Mouse (Mus musculus) embryo, embryonic 10.5 days (tissue): ENCODE measurements around the gene Ncs1.

Experiments
- DNase-seq: peaks from one replicate; pipeline ENCODE4 v3.0.0-alpha.2; 2015; ENCODE audit warnings: low spot score

Gene Ncs1

DNA sequence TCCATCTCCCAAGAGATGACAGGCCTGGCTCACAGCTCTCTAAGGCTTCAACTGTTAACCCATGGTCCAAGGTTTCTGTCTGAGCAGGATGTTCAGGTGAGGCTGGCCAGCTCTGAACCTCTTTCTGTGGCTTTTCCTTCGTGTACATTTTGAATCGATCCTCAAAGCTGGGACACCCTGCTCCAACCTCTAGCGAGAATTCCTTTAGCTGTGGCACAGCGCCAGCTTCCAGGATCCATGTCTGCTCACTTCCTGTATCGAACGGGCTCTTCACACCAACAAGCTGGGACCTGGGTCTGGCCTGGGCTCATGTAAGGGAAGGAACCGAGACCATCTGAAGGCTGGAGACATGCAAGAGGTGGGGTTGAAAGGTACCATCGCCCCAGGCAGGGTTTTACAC is 1.4 kb upstream of the Ncs1 start:
- no peak for DNase-seq

DNA sequence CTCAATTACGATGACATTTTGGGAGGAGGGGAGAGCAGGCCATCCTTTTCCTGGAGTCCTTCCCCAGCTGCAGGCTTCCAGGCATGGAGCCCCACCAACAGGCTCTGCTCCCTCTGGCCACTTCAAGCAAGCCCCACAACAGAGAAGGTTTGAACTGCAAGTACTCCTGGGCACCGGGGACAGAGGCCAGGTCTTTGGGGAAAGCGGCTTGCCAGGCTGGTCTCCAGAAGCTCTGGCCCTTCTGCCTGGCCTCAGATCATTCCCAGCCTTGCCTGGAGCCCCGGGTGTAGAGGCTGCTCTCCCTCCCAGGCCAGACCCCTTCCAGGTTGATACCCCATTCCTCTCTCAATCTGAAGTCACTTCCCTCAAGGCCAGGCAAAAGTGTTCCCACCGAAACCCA is 572 bp upstream of the Ncs1 start:
- DNase-seq, result no peak

DNA sequence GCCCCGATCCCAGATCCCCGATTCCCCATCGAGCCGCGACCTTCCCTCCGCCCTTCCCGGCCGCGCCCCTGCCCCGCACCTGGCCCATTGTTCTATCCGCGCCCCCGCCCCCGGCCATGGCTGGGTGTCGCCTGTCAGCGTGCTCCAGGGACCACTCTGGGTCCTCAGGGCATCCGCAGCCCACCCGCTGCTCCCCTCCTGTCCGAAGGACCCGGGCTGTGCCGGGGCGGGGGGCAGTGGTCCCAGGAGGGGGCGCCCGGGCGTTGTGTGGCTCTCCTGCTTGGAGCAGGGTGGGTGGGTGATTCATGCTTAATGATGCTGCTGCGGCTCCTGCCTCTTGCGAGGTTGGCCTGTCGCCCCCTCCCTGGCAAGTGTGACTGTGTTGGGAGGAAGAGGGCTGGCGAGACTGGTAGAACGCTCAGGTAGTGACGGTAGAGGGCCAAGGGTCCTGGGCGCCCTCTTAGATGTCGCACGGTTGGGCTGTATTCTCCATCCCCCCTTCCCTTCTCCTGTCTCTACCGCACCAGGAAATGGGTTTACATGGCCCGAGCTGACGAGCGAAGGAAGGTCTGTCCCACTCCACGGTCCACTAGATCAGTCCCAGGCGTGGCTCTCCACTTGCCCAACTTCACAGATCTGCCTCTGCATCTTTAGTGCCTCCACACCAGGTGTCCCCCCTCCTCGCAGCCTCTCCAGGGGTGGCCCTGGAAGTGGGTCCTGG is 788 bp downstream of the Ncs1 start:
- peak; percentile 61 for DNase-seq

DNA sequence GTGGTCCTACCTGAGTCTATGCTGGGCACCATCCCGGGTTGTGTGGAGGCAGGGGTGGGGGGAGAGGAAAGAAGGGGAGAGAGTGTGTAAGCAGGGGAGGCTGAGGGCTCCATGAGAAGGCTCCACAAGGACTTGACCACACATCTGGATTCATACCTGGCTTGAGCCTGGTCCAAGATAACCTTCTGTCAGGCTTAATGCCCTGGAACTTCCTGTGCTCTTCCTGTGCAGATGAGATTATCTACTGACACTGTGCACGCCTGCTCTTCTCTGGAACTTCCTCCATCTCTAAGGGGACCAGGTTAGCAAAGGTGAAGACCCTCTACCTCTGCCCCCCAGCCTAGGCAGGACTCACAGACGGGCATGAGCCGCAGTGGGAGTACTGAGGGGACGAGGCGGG is 3.2 kb downstream of the Ncs1 start:
- no peak for DNase-seq

DNA sequence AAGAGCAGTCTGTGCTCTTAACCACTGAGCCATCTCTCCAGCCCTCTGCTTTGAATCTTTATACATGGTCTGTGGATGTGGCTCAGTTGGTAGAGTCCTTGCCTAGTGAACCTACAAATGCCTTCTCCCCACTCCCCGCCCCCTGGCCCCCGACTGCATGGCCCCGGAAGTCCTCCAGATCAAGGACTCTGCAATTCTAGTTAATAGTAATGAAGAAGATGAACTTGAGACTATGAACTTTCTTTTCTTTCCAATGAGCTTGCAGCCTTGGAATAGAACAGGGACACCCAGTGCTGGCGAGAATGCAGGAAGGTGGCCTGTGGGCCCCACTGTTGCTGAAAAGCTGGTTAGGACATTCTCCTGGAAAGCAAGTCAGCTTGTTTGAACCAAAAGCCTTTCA is 6.5 kb downstream of the Ncs1 start:
- DNase-seq, result no peak

DNA sequence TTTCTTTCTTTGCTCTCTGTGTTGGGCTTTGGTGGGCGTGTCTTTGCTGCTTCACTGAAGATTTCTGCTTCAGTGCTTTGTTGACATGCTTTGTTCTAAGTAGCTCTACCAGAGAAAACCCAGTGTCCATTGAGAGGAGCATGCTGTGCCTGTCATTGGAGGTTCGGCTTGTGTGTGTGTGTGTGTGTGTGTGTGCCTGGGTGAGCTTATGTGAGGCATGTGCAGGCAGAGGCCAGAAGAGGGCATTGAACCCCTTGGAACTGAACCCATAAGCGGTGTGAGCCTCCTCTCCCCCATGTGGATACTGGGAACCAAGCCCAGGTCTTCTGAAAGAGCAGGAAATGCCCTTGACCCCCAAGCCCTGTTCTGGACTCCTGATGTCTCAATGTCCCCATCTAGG is 7.8 kb downstream of the Ncs1 start:
- DNase-seq, result peak; percentile 42

DNA sequence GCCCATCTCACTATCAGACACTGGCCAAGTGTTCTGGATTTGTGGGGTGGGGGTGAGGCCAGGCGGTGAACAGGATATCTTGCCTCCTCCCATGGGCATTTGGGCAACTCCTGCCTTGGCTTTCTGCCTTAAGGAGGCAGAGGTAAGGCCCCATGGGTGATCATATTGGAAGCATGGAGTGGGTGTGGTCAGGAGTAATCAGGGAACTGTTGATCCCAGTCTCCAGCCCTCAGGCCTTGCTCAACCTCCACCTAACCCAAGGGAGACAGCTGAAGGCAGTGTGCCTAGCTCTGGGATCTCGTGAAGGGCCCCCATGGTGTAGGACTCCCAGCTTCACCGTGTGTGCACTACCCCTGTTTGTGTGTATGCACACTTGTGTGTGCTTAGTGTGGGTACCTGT is 9.2 kb downstream of the Ncs1 start:
- no peak for DNase-seq

DNA sequence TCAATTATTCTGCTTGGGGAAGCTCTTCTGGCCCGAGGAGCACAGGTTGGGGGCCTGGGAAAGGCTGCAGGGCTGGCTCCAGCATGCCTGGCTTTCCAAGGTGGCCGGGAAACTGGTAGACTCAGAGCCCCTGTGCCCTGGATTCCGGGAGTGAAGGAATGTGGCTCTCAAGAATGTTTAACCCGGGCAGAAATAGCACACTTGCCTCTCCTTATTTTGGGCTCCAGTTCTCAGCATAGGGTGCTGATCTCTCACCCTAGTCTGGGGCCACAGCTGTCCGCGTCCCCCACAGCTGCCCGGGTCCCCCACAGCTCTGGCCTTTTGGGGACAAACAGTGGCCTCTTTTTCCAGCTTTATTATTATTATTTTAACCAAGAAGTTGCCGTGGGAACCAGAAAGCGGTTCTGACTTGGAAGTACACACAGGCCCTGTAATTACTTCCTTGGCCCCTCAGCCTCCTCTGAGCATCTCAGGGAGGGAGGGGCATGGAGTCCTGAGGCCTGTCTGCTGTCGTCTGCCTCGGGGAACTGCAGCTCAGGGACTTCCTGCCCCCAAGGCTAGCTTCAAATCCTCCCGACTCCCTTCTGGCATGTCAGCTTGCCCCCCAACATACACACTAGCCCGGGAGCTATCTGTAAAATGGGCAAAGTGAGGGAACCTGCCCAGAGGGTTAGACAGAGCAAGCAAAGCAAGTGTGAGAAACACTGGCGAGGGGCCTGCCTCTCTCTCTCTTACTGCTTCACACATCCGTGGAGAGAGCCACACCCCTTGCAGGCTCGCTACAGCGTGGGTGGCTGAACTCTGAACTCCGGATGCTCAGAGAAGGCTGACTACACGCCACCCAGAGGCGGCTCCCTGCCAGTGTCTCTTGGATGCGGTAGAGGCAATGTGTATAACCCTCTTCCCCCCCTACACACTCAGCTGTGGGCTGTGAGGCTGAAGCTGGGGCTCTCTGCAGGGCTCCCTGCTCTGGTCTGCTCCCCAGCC is 10.6 kb downstream of the Ncs1 start:
- DNase-seq, result peak; percentile 77

DNA sequence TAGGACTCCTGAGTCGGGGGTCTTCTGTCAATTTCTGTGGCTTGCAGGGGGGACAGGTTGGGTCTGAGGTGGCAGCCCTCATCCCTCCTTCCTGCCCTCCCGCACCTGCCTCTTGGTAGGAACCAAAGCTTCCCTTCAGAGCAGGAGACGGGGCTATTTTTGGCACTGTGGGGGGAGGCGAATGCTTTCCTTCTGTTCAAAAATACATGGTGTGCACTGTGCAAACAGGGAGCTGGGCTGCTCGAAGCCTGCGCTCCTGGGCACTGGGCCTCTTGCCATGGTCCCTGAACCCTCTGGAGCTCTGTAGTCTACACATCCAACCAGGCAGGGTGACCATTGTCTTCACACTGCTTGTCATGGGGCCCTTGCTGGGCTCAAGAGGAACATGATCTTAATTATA is 11.5 kb downstream of the Ncs1 start:
- no peak for DNase-seq

DNA sequence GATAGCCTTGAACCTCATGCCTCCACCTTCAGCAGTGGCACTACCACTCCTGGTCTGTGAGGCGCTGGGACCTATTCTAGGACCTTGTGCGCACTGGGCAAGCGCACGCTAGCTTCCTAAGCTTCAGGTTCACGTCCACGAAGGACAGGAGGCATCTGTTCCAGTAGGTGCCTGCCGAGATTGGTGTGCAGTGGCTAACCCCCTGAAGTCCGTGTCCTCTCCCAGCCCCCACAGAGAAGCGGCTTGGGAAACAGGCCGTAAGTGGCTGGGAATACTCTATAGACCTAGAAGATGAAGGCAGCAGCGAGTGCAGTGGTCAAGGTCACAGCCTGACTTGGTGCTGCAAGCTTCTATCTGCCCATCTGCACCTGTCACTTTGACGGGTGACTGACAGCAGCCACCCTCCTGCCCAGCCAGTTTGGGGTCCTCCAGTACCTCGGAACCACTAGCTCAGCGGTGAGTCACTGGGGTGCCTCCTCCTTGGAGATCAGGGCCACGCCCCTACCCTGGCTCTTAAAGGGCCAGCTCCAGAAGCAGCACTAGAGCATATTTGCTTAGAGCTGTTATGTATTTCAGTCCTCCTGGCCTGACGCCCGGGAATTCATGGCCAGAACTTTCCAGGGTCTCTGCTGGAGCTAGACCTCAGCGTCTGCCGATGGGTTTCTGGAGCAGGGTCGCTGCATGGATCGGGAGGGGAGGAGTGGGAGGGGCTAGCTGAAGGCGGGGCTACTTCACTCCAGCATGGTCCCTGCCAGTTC is 13.2 kb downstream of the Ncs1 start:
- DNase-seq, result peak; percentile 76

DNA sequence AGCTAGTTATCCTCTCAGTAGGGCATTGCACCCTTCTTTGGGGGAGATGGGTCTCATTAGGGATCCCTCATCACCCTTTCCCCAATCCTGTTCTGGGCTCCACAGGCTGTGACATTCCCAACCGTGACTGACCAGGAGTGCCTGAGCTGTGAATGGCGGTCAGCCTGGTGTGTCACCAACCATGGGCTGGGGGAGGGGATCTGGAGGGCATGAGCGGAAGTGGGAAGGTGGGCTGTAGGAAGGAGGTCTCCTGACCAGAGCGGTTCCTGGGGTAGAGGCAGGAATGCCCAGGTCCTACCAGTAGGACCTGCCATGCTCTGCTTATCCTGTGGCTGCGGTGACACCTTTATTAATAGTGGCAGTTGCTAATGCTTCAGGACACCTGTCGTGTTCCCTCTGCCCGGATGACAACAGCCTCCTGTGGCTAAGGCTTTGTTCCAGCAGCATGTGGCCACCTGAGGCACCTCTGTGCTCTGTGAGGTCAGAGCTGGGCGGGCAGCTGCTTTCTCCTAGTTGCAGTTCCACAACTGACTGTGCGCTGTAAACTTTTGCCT is 13.8 kb downstream of the Ncs1 start:
- no peak for DNase-seq

DNA sequence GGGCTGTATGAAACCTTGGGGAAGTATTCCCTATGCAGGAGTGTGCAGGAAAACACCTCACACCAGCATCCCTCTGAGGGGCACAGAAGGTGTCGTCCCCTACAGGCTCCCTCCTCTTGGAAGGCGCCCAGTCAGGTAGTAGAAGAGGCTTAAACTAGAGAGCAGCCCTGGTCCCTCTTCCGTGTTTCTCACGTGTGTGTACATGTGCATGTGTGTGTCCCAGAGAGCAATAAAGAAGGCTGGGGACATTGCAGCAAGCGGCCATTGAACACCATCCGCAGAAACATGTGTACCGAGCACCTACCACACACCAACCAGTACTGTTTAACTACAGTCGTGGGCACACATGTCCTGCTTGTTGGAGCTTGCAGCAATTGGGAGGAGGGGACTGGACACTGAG is 14.9 kb downstream of the Ncs1 start:
- no peak for DNase-seq

DNA sequence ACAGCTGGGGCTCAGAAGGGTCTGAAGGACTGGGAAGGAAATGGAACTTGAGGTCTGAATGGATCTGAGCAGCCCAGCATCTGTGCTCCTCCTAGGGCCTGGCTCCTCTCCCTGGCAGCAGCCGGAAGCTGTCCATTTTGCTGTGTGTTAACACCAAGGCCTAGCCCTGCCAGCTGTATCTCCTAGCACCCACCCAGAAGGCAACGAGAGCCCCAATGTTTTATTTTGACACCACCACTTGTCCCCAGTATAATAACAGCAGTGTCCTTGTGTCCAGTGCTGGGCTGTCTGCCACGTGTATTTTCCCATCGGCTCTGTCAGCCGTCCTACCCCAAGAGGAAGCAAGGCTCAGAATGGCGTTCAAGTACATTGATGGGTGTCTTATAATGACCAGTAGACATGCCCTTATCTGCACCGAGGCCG is 17.4 kb downstream of the Ncs1 start:
- no peak for DNase-seq

DNA sequence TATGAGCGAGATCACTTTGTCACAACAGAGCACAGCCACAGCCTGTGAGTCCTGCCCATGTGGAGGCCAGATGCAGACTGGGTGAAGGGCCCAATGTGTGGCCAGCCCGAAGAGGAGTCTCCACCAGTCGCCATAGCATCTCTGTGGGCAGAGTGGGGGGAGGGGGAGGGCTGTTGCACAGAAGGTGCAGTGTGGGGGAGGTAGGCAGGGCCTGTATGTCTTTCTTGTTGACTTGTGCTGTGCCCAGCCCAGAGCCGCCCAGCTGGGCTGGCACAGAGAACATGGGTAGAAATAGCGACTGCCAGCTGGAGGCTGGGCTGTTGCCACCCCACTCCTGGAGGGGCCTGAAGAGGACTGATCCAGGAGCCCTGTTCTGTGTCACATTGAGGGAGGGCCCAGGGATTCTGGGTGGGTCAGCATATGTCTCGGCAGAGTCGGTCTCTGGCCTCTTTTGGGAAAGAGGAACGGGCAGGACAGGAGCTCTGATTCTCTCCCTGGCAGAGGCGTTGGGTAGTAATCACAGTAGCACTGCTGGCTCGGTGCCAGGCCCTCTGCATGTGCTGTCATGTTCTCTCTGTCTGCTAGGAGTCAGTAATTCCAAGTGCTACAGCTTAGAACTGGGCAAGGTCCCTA is 18.2 kb downstream of the Ncs1 start:
- no peak for DNase-seq

DNA sequence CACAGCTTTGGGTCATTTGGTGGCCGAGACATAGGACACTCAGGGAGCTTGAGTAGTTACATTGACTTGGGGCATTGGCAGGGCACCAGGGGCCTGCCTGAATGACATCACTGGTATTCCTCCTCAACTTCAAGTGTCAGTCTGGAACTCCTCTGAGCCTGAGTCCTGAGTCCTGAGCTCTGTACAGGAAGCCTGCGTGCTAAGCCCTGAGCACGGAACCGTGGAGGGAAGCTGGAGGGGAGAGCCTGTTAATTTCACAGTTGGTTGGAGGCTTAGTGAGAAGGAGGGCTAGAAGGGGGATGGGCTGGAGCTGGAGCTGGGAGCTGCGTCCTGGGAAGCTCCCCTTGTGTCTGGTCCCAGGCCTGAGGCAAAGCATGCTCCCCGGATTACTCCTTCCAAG is 21.8 kb downstream of the Ncs1 start:
- DNase-seq, result peak; percentile 41

DNA sequence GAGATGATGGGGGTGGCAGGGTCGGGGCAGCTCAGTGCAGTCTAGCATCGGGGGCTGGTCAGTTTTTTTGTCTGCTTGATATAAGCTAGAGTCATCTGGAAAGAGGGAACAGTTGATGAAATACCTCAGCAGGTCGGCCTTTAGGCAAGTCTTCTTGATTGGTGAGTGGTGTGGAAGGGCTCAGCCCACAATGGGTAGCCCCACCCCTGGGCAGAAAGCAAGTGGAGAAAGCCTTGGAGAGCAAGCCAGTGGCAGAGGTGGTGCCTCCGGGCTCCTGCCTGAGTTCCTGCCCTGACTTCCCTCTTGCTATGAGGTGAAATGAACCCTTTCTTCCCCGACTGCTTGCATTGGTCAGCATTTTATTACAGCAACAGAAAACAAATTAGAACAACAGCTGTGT is 23.0 kb downstream of the Ncs1 start:
- no peak for DNase-seq

DNA sequence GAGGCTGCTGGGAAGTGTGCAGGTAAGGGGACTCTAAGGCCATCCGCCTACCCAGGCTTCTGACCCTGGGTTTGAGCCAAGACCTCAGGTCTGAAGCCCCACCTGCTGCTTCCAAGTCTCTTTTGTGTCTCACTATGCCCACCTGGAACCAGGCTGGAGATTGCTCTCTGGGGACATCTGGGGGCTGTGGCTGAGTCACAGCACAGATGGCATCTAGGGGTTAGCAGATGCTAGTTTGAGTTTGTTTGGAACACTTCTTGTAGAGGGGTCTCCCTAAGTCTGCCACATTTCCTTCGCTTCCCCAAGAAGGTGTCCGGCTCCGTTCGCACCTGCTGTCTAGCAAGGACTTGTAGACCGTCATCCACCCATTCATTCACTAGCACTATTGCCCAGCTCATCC is 23.6 kb downstream of the Ncs1 start:
- DNase-seq, result no peak

DNA sequence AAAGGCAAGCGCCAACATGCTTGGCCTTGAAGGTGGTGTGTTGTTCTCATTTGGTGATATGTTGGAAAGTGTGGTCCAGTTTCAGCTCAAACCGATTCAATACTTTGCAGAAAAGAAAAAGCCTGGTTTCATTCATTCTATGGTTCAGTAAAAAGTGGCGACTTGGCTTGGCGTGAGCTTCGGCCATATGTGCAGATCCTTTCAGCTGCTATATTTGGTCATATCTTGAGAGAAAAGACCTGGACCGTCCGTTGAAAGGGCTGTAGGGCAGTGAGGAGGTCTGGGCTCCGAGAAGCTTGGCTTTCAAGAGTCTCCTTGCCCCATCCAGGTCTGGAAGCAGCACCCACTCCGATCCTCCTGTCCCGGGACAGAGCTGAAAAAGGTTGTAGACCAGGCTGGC is 24.2 kb downstream of the Ncs1 start:
- no peak for DNase-seq

DNA sequence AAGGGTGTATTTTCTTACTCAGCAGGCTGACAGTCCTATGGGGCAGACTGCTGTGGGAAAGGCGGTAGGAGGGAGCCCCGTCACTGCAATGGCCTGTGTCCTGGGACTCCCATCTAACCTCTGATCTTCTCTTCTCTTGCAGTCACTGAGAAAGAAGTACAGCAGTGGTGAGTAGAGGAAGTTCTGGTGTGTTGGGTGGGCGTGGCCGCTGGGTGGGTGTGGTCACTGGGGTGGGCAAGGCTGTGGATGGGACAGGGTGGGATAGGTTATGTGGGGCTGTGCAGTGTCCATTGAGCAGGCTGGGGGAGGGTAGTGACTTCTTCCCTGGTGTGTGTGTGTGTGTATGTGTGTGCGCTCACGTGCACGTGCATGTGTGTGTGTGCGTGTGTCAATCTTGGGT is 24.8 kb downstream of the Ncs1 start:
- DNase-seq, result no peak

DNA sequence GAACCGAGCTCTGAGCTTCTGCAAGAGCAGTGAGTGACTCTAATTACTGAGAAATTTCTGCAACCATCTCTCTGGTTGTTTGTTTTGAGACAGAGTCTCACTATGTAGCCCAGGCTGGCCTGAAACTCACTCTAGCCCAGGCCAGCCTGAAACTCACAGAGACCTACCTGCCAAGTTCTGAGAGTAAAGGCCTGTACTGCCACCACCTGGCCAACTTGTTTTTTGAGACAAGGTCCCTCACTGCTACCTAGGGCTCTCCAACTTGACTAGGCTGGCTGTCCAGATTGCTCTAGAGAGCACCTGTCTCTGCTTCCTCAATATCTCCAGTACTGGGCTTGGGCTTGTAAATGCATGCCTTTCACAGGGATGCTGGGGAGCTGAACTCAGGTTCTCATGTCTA is 25.4 kb downstream of the Ncs1 start:
- no peak for DNase-seq

DNA sequence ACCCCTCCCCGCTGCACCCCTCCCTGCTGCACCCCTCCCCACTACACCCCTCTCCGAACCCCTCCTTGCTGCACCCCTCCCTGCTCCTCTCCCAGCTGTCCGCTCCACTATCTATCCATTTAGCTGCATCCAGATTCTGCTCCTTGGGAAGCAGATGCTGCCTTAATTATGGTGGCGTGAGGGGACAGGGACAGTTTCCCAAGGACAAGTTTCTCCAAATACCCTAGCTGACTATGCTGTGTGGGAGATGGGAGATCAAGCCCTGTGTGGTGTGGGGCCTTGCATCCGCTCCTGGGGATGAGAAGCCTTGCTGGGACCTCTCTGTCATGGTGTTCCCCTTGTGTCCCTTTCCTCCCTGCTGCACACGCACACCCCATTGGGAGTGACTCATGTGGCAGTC is 29.4 kb downstream of the Ncs1 start:
- DNase-seq, result no peak

DNA sequence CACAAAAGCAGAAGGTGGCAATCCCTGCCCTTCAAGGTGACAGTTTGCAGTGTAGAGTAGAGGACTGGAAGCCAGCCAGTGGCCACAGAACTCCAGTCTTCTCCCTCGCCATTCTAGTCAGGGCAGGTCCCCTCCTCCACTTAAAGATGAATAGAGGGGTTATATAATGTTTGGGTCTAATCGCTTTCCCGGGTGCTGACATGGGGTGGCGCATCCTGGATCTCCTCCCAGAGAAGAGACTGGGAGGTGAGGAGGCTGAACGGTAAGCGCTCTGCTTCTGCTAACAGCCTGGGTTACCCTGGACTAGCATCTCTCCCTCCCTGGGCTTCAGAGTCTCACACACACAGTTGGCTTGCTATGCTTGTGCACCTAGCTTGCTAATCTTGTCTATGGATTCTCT is 32.2 kb downstream of the Ncs1 start:
- DNase-seq, result no peak
